Mouse (Mus musculus): ENCODE results near the gene Ybx1.

- TF ChIP-seq CTCF (IDR thresholded peaks at IDR 0.05) (no peak), EP300 (IDR thresholded peaks at IDR 0.05) (peak; percentile 27; the same call in 1 of the 2 replicates)
Observed at GRCm38 (mm10) chr4:119292771-119293573, 1.4 kb downstream of the Ybx1 start.

All from lung, postnatal 0 days (tissue).